Mouse (Mus musculus) thymus, adult 2 months (tissue): Measurements from ENCODE around the gene Sin3a. TPM values are rescaled to one million over a fixed set of nuclear protein-coding genes. Genes with fewer than 3 reads are reported as not detected.
A peak's percentile ranks its signal among the peaks of the same experiment; 100 is the strongest.

Source experiments
- DNase-seq: peaks from one replicate; pipeline ENCODE4 v3.0.0; 2021
- H3K27ac ChIP-seq: fragments of 200-500 bp; 2 replicates; pipeline ENCODE4 v1.5.1; 2012; ENCODE audit warnings: low read length, control low read depth; ENCODE audit not compliant: control insufficient read depth, insufficient read depth
- H3K27me3 ChIP-seq: fragments of 200-500 bp; 2 replicates; pipeline ENCODE4 v1.6.1; 2012; ENCODE audit warnings: mild to moderate bottlenecking, low read length, moderate library complexity, mixed read lengths; ENCODE audit not compliant: control insufficient read depth, insufficient read depth
- H3K36me3 ChIP-seq: fragments of 200-500 bp; 2 replicates; pipeline ENCODE4 v1.6.1; 2012; ENCODE audit warnings: mild to moderate bottlenecking, low read length, moderate library complexity; ENCODE audit not compliant: control insufficient read depth, insufficient read depth
- H3K4me1 ChIP-seq: fragments of 200-500 bp; replicated peaks from 2 replicates; pipeline ENCODE4 v1.6.1; 2012; ENCODE audit warnings: low read length; ENCODE audit not compliant: control insufficient read depth, insufficient read depth
- H3K4me3 ChIP-seq: fragments of 200-500 bp; 2 replicates; pipeline ENCODE4 v1.5.1; 2012; ENCODE audit warnings: mild to moderate bottlenecking, low read length, control low read depth, moderate library complexity; ENCODE audit not compliant: control insufficient read depth, insufficient read depth
- CTCF ChIP-seq: fragments of 200-500 bp; IDR thresholded peaks from 2 replicates; pipeline ENCODE4 v1.5.1; 2012; ENCODE audit warnings: mild to moderate bottlenecking, control low read depth, low read length, moderate library complexity, borderline replicate concordance; ENCODE audit not compliant: control insufficient read depth, poor library complexity, insufficient read depth; ENCODE audit errors: extremely low read depth
- POLR2A ChIP-seq: fragments of 200-500 bp; IDR thresholded peaks from 2 replicates; pipeline ENCODE4 v1.6.1; 2012; ENCODE audit warnings: mild to moderate bottlenecking, low read length, control low read depth, moderate library complexity; ENCODE audit not compliant: control insufficient read depth, poor library complexity, insufficient read depth; ENCODE audit errors: extremely low read depth
- whole genome bisulfite sequencing: fragments of 180-500 bp; shearing (Covaris S2); methylation state at CpG from one replicate; pipeline ENCODE4 v1.1.7; 2018; 5-methylcytosine and 5-hydroxymethylcytosine counted together
- polyA plus RNA-seq: library from polyadenylated mRNA; depleted of rRNA; stranded (reverse); fragments of >200 nt; gene quantifications from 2 replicates; pipeline ENCODE4 v1.2.3, GENCODE M21; 2012

The Sin3a gene
- polyA plus RNA-seq, 1 experiment = 237 TPM

GRCm38 (mm10) chr9:57130577-57131433 lies 59.0 kb downstream of the Sin3a start, which contains the start of gene Man2c1:
Gene Man2c1 (plus strand): TSS chr9:57130690.
- Histone ChIP-seq H3K4me3 (peak within 1 kb of the TSS; percentile 92), H3K27ac (peak within 1 kb of the TSS; percentile 90), H3K27me3 (no peaks in the 10 kb centered on the region), H3K4me1 (peaks cover 6% of the 10 kb centered on the region), H3K36me3 (peaks cover 25% of the 10 kb centered on the region)
- WGBS = under 1% methylated on average over 58 of the region's 58 CpGs
- DNase-seq = peak; percentile 95
- TF ChIP-seq POLR2A (no peak; the same call in none of the 2 replicates), CTCF (peak; percentile 78)

GRCm38 (mm10) chr9:57137246-57137645 lies 65.4 kb downstream of the Sin3a start:
- no peak for TF ChIP-seq CTCF
- no peak for TF ChIP-seq POLR2A
- no peak for DNase-seq
- WGBS = 94% methylated on average over 6 of the region's 6 CpGs
- H3K27me3 ChIP-seq = no peaks in the 10 kb centered on the region
- H3K36me3 ChIP-seq = no peaks in the 10 kb centered on the region; the same call in 1 of the 2 replicates
- no peak overlapping the region for H3K27ac ChIP-seq
- no peaks in the 10 kb centered on the region for H3K4me1 ChIP-seq
- H3K4me3 ChIP-seq = no peak overlapping the region

- no peaks in the 10 kb centered on the region; the same call in 1 of the 2 replicates for H3K36me3 ChIP-seq
- TF ChIP-seq CTCF (no peak), POLR2A (no peak)
- H3K4me3 ChIP-seq = no peak overlapping the region
- no peaks in the 10 kb centered on the region for H3K27me3 ChIP-seq
- H3K4me1 ChIP-seq = no peaks in the 10 kb centered on the region
- 88% methylated on average over 9 of the region's 9 CpGs for WGBS
- H3K27ac ChIP-seq = no peak overlapping the region
- no peak for DNase-seq
Observed at GRCm38 (mm10) chr9:57137777-57138176, 65.9 kb downstream of the Sin3a start.

- Histone ChIP-seq H3K4me3 (no peak overlapping the region), H3K4me1 (no peaks in the 10 kb centered on the region), H3K27me3 (no peaks in the 10 kb centered on the region), H3K27ac (no peak overlapping the region), H3K36me3 (peaks cover 5% of the 10 kb centered on the region; the same call in 1 of the 2 replicates)
- 98% methylated on average over 6 of the region's 6 CpGs for WGBS
- no peak for DNase-seq
- TF ChIP-seq POLR2A = no peak
- no peak for TF ChIP-seq CTCF
Observed at GRCm38 (mm10) chr9:57138507-57138906, 66.7 kb downstream of the Sin3a start.

GRCm38 (mm10) chr9:57139110-57139509 lies 67.3 kb downstream of the Sin3a start:
- Histone ChIP-seq H3K27ac (no peak overlapping the region), H3K4me1 (no peaks in the 10 kb centered on the region), H3K36me3 (peaks cover 12% of the 10 kb centered on the region), H3K4me3 (no peak overlapping the region), H3K27me3 (no peaks in the 10 kb centered on the region)
- no peak for DNase-seq
- WGBS = over 99% methylated on average over 9 of the region's 9 CpGs
- TF ChIP-seq CTCF (no peak), POLR2A (no peak)

- WGBS = 93% methylated on average over 5 of the region's 5 CpGs
- H3K27ac ChIP-seq = no peak overlapping the region
- DNase-seq = no peak
- no peaks in the 10 kb centered on the region for H3K4me1 ChIP-seq
- TF ChIP-seq CTCF (no peak), POLR2A (no peak)
- H3K27me3 ChIP-seq = no peaks in the 10 kb centered on the region
- H3K36me3 ChIP-seq = peaks cover 15% of the 10 kb centered on the region
- no peak overlapping the region for H3K4me3 ChIP-seq
Observed at GRCm38 (mm10) chr9:57139571-57139970, 67.7 kb downstream of the Sin3a start.
